Mouse (Mus musculus) neural tube, embryonic 10.5 days (tissue): ENCODE data around the gene Dag1.
A peak's percentile ranks its signal among the peaks of the same experiment; 100 is the strongest.
"Not testable (repeated sequence)": the region's sequence is repeated elsewhere in the genome, so short reads cannot be mapped to it uniquely, and the experiment has no call there.

Source experiments
- DNase-seq: peaks from one replicate; pipeline ENCODE4 v3.0.0-alpha.2; 2017; ENCODE audit warnings: low spot score; ENCODE audit errors: extremely low spot score

Dag1 gene

GRCm38 (mm10) chr9:108263690-108264190 is at the start of gene Dag1:
TSS of gene Dag1 (minus strand) at chr9:108263958.
- DNase-seq, result peak; percentile 100

- no peak for DNase-seq
Observed at GRCm38 (mm10) chr9:108308141-108308540, 44.4 kb upstream of the Dag1 start.

- DNase-seq, result no peak
Observed at GRCm38 (mm10) chr9:108307021-108307807, 43.5 kb upstream of the Dag1 start.

- DNase-seq, result no peak
Observed at GRCm38 (mm10) chr9:108306571-108306980, 42.8 kb upstream of the Dag1 start.

GRCm38 (mm10) chr9:108305629-108306520 is 42.1 kb upstream of the Dag1 start, which contains the start of the genes Rhoa and Tcta:
TSS of gene Rhoa (plus strand) at chr9:108306129.
TSS of gene Tcta (minus strand) at chr9:108306160.
- DNase-seq, result peak; percentile 94

- DNase-seq, result no peak
Observed at GRCm38 (mm10) chr9:108305170-108305569, 41.4 kb upstream of the Dag1 start.

GRCm38 (mm10) chr9:108304716-108305115 is 41.0 kb upstream of the Dag1 start:
- DNase-seq, result no peak

- no peak for DNase-seq
Observed at GRCm38 (mm10) chr9:108301853-108302252, 38.1 kb upstream of the Dag1 start.

GRCm38 (mm10) chr9:108296453-108297355 is 32.9 kb upstream of the Dag1 start, which contains the start of gene Amt:
TSS of gene Amt (plus strand) at chr9:108296853.
- DNase-seq, result peak; percentile 54

GRCm38 (mm10) chr9:108290773-108291172 is 27.0 kb upstream of the Dag1 start:
- DNase-seq, result no peak

GRCm38 (mm10) chr9:108290016-108290750 is 26.4 kb upstream of the Dag1 start, which contains the start of gene Nicn1:
TSS of gene Nicn1 (plus strand) at chr9:108290429.
- peak; percentile 79 for DNase-seq

- no peak for DNase-seq
Observed at GRCm38 (mm10) chr9:108289347-108289746, 25.6 kb upstream of the Dag1 start.

GRCm38 (mm10) chr9:108287526-108288238 is 23.9 kb upstream of the Dag1 start:
- not testable (repeated sequence) for DNase-seq

- DNase-seq, result peak; percentile 72
Observed at GRCm38 (mm10) chr9:108284410-108284809, 20.7 kb upstream of the Dag1 start.

GRCm38 (mm10) chr9:108280071-108280828 is 16.5 kb upstream of the Dag1 start:
- no peak for DNase-seq

- peak; percentile 30 for DNase-seq
Observed at GRCm38 (mm10) chr9:108278697-108279450, 15.1 kb upstream of the Dag1 start.

GRCm38 (mm10) chr9:108275331-108275659 is 11.5 kb upstream of the Dag1 start:
- no peak for DNase-seq
